Mouse (Mus musculus) cerebellum, adult 2 months (tissue): ENCODE results near the gene Alox12e.
"Not testable (repeated sequence)": the region's sequence is repeated elsewhere in the genome, so short reads cannot be mapped to it uniquely, and the experiment has no call there.

Experiments used
- CTCF ChIP-seq: fragments of 200-500 bp; IDR thresholded peaks from 2 replicates; pipeline ENCODE4 v1.5.1; 2011; ENCODE audit warnings: low read depth, mild to moderate bottlenecking, control low read depth, low read length, moderate library complexity, borderline replicate concordance; ENCODE audit not compliant: insufficient read depth
- POLR2A ChIP-seq: fragments of 200-500 bp; IDR thresholded peaks from 2 replicates; pipeline ENCODE4 v1.6.1; 2011; ENCODE audit warnings: low read length, control low read depth, borderline replicate concordance; ENCODE audit not compliant: insufficient read depth

- TF ChIP-seq CTCF, POLR2A: not testable (repeated sequence)
These were observed 45.3 kb upstream of the Alox12e start for GRCm38 (mm10) chr11:70367701-70368100.
